Mouse (Mus musculus) intestine, postnatal 0 days (tissue): ENCODE results near the gene Zc3h8. TPM values are rescaled to one million over a fixed set of nuclear protein-coding genes. Genes with fewer than 3 reads are reported as not detected.

Source experiments
- ATAC-seq: fragments of 200-750 bp; cut with Nextera tagmentation; 2 replicates; pipeline ENCODE4 v1.8.0; 2017; ENCODE audit warnings: mild to moderate bottlenecking, moderate TSS enrichment, moderate library complexity
- H3K27ac ChIP-seq: fragments of 300-500 bp; sonication (generic); 2 replicates; pipeline ENCODE4 v1.5.1; 2014; ENCODE audit warnings: mild to moderate bottlenecking, low read depth, low read length, moderate library complexity
- H3K27me3 ChIP-seq: fragments of 300-500 bp; sonication (generic); replicated peaks from 2 replicates; pipeline ENCODE4 v1.6.1; 2014; ENCODE audit warnings: low read length, mixed read lengths; ENCODE audit not compliant: control insufficient read depth, insufficient read depth
- H3K36me3 ChIP-seq: fragments of 300-500 bp; sonication (generic); 2 replicates; pipeline ENCODE4 v1.6.1; 2014; ENCODE audit warnings: mild to moderate bottlenecking, moderate library complexity; ENCODE audit not compliant: control insufficient read depth, insufficient read depth
- H3K4me1 ChIP-seq: fragments of 300-500 bp; sonication (generic); replicated peaks from 2 replicates; pipeline ENCODE4 v1.6.1; 2014; ENCODE audit warnings: antibody characterized with exemption, low read length, mixed read lengths; ENCODE audit not compliant: control insufficient read depth, insufficient read depth
- H3K4me2 ChIP-seq: fragments of 300-500 bp; sonication (generic); replicated peaks from 2 replicates; pipeline ENCODE4 v1.6.1; 2014; ENCODE audit warnings: low read depth, mild to moderate bottlenecking, moderate library complexity
- H3K4me3 ChIP-seq: fragments of 300-500 bp; sonication (generic); 2 replicates; pipeline ENCODE4 v1.5.1; 2014; ENCODE audit warnings: low read depth, low read length
- H3K9ac ChIP-seq: fragments of 300-500 bp; sonication (generic); 2 replicates; pipeline ENCODE4 v1.6.1; 2014; ENCODE audit warnings: mild to moderate bottlenecking, low read depth, low read length
- H3K9me3 ChIP-seq: fragments of 300-500 bp; sonication (generic); 2 replicates; pipeline ENCODE4 v1.6.1; 2016; ENCODE audit warnings: mixed run types; ENCODE audit not compliant: control insufficient read depth
- CTCF ChIP-seq: sonication (generic); IDR thresholded peaks from 2 replicates; pipeline ENCODE4 v1.5.1; 2016; ENCODE audit warnings: low read depth, mild to moderate bottlenecking, control low read depth, antibody characterized with exemption, moderate library complexity
- WGBS: fragments of 180-500 bp; shearing (Covaris S2); extraction: QIAGEN DNeasy Blood & Tissue Kit; methylation state at CpG from one replicate; pipeline ENCODE4 v1.1.7; 2014; 5-methylcytosine and 5-hydroxymethylcytosine counted together
- polyA plus RNA-seq: library from polyadenylated mRNA; unstranded; fragments of >200 nt; fragmentation: Nextera tagmentation; extraction: Ambion mirVana; gene quantifications from 2 replicates; pipeline ENCODE4 v1.2.1, GENCODE M21; 2015

The Zc3h8 gene
- polyA plus RNA-seq, 1 experiment from 2014 or later = 4.6 TPM

DNA sequence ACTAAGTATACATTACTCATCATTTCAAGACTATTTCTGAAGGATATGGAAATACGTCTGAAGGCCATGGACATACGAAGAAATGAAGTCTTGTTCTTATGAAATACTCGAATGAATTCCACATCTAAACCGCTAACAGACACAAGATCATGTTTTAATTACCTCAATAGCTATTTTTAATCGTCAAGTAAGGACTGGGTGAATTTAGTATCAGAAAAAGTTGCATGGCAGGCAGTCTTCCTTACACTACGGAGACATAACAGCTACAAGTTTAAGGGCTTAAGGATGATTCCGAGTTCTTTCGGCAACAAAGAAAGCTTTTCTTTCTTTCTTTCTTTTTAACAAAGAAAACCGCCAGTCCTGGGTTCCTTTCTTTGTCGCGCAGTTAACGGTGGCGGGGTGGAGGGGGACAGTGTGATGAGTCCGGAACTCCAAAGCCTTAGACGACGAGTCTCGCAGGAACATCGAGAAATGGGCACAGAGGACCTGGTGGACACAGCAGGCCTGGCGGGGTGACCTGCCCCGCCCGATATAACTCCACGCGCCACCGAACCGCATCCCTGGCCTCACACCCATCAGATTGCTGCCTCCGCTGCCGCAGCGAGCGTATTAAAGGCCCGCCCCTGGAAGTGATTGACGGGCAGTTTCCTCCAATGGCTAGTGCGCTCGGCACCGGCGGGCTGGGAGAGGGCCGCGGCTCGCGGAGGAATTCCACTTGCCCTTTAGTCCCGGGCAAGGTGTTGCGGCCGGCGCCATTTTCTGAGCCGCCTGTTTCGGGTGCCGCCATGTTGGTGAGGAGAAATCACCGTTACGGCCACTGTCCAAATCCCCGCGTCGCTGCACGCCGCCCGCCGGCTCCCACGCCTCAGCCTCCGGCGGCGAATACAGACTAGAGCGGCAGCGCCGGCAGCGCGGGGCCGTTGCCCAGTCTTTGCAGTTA, 23.0 kb upstream of the Zc3h8 start, which contains the start of gene Zc3h6:
Gene Zc3h6, plus strand, starts transcription at position 762 of the 940 bp plus-strand sequence.
- H3K4me3 ChIP-seq = peak within 1 kb of the TSS; percentile 79
- ATAC-seq = peak; percentile 100
- no peaks in the 10 kb centered on the region for H3K36me3 ChIP-seq
- no peaks in the 10 kb centered on the region for H3K9me3 ChIP-seq
- TF ChIP-seq CTCF = no peak
- no peaks in the 10 kb centered on the region for H3K4me1 ChIP-seq
- H3K27me3 ChIP-seq = no peaks in the 10 kb centered on the region
- peak within 1 kb of the TSS; percentile 99 for H3K27ac ChIP-seq
- H3K4me2 ChIP-seq = peak within 1 kb of the TSS; percentile 85
- H3K9ac ChIP-seq = peak within 1 kb of the TSS; percentile 99
- WGBS = under 1% methylated on average over 65 of the region's 65 CpGs

- ATAC-seq = no peak
- Histone ChIP-seq H3K4me3 (peak overlapping the region; percentile 79), H3K4me2 (peak overlapping the region; percentile 85; the same call in 1 of the 2 replicates), H3K9ac (no peak overlapping the region), H3K36me3 (no peaks in the 10 kb centered on the region), H3K9me3 (no peaks in the 10 kb centered on the region), H3K4me1 (no peaks in the 10 kb centered on the region), H3K27ac (no peak overlapping the region), H3K27me3 (no peaks in the 10 kb centered on the region)
- TF ChIP-seq CTCF = no peak
- 13% methylated on average over 6 of the region's 6 CpGs for WGBS
Observed at GRCm38 (mm10) chr2:128966236-128966635, 22.4 kb upstream of the Zc3h8 start.

DNA sequence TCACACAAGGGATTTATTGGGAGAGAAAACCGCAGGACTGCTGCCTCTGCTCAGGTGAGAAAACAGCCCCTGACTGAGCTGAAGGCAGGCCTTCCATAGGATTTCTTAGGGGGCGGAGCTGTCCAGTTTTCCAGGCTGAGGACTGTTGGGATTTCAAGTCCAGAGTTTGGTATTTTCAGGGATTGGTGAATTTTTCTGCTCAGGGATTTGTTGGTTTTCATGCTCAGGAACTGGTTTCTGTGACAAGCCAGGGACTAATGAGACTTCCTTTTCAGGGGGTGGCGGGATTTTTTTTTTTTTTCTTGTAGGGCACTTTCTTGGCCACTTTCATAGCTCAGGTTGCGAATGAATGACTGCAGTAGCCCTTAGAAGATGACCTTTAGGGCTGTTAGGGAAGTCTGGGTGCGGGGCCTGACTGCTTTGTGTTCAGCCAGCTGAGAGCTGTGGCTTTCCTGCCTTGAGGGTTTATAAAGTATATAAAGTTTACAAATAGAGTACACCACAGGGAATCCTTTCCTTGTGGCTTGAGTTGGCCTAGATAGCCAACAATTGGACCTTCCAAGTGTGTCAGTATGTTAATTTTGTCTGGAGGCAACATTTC, 21.7 kb upstream of the Zc3h8 start:
- no peak for TF ChIP-seq CTCF
- Histone ChIP-seq H3K9ac (no peak overlapping the region), H3K9me3 (no peaks in the 10 kb centered on the region), H3K36me3 (no peaks in the 10 kb centered on the region), H3K27me3 (no peaks in the 10 kb centered on the region), H3K4me2 (0 out of 2 replicates have a peak overlapping the region, but pooled peaks have one; percentile 1), H3K4me3 (no peak overlapping the region), H3K27ac (no peak overlapping the region), H3K4me1 (no peaks in the 10 kb centered on the region)
- WGBS = 75% methylated on average over 5 of the region's 5 CpGs
- no peak for ATAC-seq

GRCm38 (mm10) chr2:128954186-128954585, 10.3 kb upstream of the Zc3h8 start:
- H3K27me3 ChIP-seq = no peaks in the 10 kb centered on the region
- H3K4me3 ChIP-seq = no peak overlapping the region
- H3K4me2 ChIP-seq = no peak overlapping the region
- no peak overlapping the region for H3K27ac ChIP-seq
- no peak for ATAC-seq
- TF ChIP-seq CTCF = no peak
- H3K36me3 ChIP-seq = no peaks in the 10 kb centered on the region
- H3K9ac ChIP-seq = no peak overlapping the region
- no peaks in the 10 kb centered on the region for H3K4me1 ChIP-seq
- no peaks in the 10 kb centered on the region for H3K9me3 ChIP-seq

DNA sequence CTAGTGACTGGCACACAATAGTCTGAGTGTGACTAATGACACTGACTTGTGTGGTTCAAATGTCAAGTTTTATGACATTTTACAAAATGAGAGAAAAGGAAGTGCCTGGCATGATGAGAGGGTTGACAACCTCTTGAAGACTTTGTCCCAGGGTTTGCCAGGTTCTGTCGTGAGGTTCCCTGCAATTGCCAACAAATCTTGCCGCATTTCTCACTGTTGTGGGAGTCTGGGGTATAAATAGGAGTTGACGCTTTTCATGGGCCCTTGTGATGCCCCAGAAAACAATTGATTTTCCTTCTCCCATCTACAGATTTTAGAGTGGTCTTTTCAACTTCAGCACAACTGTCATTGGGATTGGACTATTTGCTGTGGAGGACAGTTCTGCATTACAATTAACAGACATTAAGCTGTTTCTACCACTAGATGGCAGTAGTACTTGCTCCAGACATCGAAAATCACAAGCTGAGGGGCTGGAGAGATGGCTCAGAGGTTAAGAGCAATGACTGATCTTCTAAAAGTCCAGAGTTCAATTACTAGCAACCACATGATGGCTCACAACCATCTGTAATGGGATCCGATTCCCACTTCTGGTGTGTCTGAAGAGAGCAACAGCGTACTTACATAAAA, 4.2 kb upstream of the Zc3h8 start:
- TF ChIP-seq CTCF = peak; percentile 94
- Histone ChIP-seq H3K4me2 (no peak overlapping the region), H3K4me1 (no peaks in the 10 kb centered on the region), H3K9me3 (no peaks in the 10 kb centered on the region), H3K4me3 (no peak overlapping the region), H3K9ac (no peak overlapping the region), H3K27ac (no peak overlapping the region), H3K36me3 (no peaks in the 10 kb centered on the region), H3K27me3 (no peaks in the 10 kb centered on the region)
- no peak for ATAC-seq
- 29% methylated on average over 6 of the region's 6 CpGs for WGBS

GRCm38 (mm10) chr2:128936256-128936655, 7.6 kb downstream of the Zc3h8 start:
- Histone ChIP-seq H3K4me1 (no peaks in the 10 kb centered on the region), H3K27ac (no peak overlapping the region), H3K9ac (no peak overlapping the region), H3K27me3 (no peaks in the 10 kb centered on the region), H3K4me3 (no peak overlapping the region), H3K4me2 (no peak overlapping the region), H3K36me3 (peaks cover 15% of the 10 kb centered on the region; the same call in 1 of the 2 replicates), H3K9me3 (no peaks in the 10 kb centered on the region)
- ATAC-seq = no peak
- WGBS = 63% methylated on average over 3 of the region's 3 CpGs
- no peak for TF ChIP-seq CTCF
